Mouse (Mus musculus) hematopoietic stem cell, adult 5-6 weeks (primary cell): ENCODE results near the gene Card19. TPM values are rescaled to one million over a fixed set of nuclear protein-coding genes. Genes with fewer than 3 reads are reported as not detected.

Experiments used
- ATAC-seq, 2 experiments: fragments of 125-278 bp in 1 of 2; replicated peaks in 1 of 2; 2 replicates each; pipeline ENCODE4 v1.8.0; 2016 to 2017; ENCODE audit warnings: inconsistent platforms in 2 of 2, mild to moderate bottlenecking in 2 of 2, moderate number of reproducible peaks in 2 of 2, low read depth in 1 of 2, moderate TSS enrichment in 1 of 2; ENCODE audit not compliant: low FRiP score in 2 of 2, poor library complexity in 2 of 2, severe bottlenecking in 2 of 2, insufficient read depth in 1 of 2, low TSS enrichment in 1 of 2
- total RNA-seq: library from RNA; stranded (forward); fragments of 172-1452, 232-1000 nt; gene quantifications from 2 replicates; pipeline ENCODE4 v1.2.3, GENCODE M21; 2017

Card19 gene
- total RNA-seq, 1 experiment from 2014 or later, result 94.3 TPM

DNA sequence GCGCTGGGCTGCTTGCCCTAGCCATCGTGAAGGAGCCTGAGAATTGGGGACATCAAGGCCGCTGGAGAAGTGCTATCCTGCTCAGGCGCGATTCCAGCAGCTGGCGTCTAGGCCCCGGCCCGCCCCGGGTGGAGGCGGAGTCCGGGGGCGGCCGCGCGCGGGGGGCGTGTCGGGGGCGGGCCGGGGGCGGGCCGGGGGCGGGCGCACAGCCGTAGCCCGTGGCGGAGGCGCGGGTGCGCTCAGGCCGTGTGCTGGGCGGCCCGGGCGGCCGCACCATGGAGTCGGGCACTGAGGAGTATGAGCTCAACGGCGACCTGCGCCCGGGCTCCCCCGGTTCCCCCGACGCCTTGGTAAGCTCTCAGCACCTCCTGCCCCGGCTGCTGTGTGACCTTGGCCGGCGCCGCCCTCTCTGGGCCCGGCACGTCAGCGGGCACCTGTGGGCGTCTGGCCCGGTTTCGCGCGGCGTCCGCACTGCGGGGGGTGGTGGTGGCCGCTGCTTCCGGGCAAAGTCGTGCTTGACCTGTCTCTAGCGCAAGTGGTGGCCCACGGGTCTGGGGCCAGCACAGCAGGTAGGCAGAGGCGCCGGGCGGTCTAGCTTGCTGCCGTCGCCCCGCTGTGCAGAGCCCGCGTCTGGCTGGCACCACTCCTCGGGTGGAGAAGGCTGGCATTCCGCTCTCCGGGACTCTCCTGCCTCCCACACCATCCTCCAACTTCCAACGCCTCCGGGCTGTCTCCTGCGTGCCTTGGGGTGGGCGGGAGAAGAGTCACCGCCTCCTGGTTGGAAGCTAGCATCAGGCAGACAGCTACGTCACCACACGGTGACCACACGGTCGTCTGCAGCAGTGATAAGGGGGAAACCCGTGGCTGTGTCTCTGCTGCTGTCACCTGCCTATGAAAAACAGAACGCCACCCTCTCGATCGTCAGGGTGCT is 28.3 kb downstream of the Card19 start, which contains the start of gene Ninj1:
Gene Ninj1 (plus strand): TSS at position 198 of the 931 bp plus-strand sequence.
- ATAC-seq, result peak; percentile 84 to 87

DNA sequence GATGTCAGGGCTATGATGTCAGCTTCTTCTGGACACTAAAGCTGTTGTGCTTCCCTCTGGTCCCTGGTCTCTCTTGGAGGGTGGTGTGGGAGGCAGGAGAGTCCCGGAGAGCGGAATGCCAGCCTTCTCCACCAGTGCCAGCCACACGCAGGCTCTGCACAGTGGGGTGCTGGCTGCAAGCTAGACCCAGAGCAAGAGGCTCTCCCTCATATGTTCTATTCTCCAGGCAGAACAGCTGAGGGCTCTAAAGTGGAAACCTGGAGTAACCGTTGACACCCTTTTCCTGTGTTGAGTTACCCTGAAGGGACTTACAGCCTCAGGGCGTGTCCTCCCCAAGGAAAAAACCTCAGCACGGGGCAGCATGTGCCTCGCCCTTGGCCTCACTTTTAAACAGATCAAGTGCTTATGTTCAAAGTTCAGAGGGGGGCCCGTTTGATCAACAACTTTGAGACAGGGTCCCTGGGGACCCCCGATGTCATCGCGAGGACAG is 29.0 kb downstream of the Card19 start:
- no peak for ATAC-seq

DNA sequence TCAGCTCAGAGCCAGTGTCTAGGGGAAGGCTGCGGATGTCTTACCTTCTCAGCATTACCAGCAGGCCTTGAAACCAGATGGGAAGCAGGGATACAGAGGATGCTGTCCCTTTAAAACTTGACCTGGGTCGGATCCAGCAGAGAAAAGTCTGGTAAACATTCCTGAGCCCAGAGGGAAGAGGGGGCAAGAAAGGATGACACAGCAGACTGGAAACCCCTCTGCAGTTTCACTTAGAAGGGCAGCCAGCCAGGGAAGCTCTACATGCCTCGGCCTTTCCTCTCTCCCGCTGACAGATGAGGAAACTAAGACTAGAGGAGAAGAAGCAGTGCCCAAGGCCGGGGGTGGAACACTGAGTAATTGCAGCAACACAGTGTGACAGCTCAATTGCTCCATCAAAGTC is 32.2 kb downstream of the Card19 start:
- ATAC-seq, result no peak

DNA sequence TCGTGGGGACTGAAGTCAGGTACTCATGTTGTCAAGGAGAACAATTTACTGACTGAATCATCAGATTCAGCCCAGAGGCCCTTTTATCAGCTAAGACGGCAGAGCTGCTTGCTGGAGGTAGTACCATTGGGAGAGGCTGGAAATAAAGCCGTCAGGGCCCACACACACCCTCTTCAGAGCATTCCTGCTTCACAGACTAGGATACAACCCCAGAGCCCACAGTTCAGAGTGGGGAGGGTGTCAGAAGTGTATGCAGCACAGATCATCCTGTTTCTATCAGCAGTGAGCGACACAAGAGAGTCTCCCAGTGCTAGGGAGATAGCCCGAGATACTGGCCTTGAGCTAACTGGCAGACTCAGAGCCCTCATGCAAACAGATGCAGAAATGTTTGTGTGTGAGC is 32.7 kb downstream of the Card19 start:
- ATAC-seq, result no peak

DNA sequence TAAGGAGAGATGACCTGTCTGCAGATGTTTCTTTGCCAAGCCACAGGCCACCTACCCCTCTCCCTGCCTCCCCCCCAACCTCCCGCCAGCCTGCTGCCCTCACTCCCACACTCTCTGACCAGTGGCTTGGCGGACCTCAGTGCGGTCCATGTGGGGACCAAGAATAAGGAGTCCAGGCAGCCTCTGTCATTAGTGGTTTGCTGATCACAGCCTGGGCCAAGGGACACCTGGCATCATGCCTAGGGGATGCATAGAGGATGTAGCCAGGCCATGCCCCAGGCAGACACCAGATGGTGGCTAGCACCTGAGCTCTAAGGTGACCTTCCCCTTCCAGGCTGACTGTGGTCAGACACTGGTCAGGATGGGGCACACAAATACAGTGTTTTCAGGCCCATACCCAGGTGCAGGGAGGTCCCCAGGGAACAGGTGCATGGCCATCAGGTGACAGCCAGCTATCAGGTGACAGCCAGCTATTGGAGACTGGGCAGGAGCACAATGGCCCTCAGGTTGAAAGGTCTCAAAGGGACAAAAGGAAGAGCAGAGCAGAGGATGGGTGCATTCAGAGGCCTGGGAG is 34.3 kb downstream of the Card19 start:
- no peak for ATAC-seq

DNA sequence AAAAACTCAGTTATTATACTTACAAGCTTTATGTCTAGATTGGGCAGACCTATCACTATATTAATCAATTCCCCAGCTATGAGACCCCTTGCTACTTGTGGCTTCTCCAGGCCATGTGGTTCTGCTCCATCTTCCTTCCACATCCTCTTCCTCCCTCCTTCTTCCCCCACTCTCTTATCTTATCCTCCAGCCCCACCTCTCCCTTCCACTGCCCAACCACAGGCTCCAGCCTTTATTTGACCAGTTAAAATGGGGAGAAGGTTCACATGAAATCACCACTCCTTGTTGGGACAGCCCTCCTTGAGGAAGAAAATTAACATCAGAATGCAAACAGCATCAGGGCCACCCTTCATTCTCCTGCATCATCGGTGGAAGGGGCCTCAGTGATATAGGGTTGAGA is 35.1 kb downstream of the Card19 start:
- no peak for ATAC-seq

DNA sequence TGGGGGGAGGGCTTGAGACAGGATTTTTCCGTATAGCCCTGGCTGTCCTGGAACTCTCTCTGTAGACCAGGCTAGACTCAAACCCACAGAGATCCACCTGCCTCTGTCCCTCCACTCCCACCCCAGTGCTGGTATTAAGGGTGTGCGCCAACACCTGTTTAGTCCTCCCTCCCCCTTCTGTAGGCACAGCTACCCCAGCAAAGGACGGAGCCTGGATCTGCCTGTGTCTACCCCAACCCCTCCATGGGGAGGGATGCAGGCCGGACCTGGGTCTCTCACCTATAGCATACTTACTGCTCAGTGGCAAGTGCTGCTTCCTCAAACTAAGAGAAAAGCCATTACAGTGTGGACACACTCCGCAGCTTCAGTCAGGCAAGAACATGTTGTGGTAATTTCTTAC is 35.6 kb downstream of the Card19 start:
- no peak for ATAC-seq

DNA sequence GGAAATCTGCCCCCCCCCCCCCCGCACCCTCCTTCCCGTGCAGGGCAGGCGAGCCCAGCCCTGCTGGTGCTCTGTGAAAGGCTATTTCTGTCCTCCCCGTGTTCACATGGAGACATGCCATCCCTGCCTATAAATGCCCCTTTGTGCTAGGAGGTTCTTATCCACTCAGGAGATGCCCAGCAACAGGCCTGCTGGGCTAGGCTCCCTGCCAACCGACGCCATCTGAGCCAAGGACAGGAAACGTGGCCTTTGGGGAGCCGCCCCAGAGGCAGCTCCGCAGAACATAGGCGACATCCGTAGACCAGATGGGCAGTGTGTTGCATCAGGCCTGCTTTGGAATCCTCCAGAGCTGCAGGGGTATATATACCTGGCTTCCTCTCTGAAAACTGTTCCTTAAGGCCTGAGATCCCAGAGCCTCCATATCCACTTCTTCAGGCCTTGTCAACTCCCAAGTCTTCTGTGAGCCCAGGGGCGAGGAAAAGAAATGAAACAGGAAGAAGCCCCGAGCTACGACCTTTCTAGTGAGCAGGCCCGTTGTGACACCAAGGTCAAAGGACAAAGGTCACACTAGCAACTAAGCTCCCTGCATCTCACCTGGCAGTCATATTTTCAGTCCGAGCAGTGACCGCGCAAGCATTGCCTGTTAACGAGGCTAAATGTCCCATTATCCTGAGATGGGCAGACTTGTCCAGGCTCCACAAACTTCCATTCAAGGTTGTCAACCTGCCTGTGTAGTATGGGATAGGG is 36.8 kb downstream of the Card19 start:
- ATAC-seq, result peak in 1 of 2 experiments; percentile 40; a peak in 1 of 4 replicates

DNA sequence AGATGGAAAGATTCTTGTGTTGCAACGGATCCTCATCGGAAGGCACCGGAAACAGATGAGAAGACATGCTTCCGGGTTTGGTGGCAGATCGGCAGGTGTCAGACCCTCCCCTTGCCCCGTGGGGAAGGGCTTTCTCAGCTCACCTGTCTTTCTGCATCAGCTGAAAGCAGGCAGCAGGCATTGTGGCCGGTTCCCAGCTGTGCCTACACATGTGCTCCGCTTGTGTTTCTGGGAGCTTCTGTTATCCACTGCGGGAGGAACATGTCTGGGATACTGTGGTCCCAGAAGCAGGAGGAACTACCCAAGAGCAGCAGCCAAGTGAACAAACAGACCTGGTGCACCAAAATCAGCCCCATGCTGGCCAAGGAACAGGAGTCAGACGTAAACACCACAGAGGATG is 40.3 kb downstream of the Card19 start:
- ATAC-seq, result no peak

DNA sequence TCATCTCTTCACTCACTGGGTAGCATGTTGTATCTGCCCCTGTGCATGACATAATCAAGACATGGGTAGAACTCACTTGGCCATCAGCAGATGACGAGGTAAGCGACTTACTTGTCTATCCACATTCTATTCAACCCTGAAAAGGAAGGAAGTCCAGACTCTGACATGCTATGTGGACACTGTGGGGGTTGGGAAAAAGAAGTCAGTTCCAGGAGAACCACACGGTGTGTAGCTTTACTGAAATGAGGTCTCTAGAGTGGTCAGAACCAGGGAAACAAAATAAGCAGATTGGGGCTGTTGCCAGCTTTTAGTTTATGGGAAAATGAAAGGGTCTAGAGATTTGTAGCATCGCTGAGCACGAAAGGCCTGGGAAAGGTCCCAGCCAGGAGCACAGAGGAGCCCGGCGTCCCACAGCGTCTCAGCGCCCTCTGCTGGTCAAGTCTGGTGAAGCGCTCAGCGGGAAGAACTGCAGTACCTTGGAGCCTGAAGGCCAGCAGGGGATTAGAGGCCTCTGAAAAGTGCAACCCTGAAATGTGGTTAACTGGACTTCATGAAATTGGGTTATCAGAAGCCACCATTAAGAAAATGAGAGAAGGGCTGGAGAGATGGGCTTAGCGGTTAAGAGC is 42.8 kb downstream of the Card19 start:
- peak; percentile 80 to 90 for ATAC-seq

DNA sequence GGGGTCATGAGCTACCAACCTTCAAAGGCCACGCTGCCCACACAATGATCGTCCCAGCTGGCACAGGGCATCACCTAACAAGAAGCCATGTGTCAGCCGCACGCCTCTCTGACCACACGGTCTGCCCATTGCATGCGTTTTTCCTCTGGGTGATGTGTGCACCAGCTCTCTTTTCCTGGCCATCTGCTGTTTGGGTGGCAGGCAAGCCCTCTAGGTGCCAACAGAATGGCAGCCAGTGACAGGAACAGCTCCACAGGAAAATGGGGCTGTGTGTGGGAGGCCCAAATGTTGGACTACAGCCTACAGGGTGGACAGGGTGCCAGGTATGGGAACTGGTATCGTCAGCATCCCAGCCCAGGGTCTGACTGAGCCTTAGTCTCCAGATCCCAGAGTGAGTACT is 43.5 kb downstream of the Card19 start:
- no peak for ATAC-seq

DNA sequence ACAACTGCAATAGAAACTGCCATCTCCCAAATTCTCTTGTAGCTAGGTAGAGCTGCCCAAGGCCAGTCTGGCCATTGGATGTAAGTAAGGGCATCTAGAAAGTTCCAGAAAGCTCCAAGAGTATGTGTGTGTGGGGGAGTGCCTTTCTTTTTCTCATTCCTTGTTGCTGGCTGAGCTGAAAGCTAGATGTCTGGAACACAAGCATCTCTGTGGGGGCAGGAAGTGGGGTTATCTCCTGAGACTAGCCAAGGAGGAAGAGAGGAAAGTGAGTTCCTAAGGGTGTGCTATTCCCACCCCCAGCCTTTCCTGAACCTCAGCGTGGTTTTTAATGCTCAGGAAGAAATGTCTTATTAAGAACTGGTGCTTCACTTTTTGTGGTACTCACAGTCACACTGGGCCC is 44.1 kb downstream of the Card19 start:
- no peak for ATAC-seq

DNA sequence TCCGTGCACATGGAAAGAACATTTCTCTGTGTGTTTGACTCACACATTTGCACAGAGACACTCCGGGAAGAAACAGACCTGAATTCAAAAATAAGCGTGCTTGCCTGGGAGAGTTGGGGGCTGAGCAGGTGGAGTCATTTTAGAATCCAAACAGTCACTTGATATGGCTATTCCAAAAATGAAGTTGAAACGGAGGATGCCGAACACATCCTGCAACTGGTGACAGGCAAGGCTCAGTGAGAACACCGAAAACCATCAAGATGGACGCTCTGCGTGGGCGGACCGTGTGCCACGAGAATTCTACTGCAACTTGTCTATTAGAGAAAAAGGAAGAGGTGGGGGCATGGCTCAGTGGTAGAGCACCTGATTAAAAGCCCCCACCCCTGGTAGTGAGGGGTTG is 45.2 kb downstream of the Card19 start:
- no peak for ATAC-seq

DNA sequence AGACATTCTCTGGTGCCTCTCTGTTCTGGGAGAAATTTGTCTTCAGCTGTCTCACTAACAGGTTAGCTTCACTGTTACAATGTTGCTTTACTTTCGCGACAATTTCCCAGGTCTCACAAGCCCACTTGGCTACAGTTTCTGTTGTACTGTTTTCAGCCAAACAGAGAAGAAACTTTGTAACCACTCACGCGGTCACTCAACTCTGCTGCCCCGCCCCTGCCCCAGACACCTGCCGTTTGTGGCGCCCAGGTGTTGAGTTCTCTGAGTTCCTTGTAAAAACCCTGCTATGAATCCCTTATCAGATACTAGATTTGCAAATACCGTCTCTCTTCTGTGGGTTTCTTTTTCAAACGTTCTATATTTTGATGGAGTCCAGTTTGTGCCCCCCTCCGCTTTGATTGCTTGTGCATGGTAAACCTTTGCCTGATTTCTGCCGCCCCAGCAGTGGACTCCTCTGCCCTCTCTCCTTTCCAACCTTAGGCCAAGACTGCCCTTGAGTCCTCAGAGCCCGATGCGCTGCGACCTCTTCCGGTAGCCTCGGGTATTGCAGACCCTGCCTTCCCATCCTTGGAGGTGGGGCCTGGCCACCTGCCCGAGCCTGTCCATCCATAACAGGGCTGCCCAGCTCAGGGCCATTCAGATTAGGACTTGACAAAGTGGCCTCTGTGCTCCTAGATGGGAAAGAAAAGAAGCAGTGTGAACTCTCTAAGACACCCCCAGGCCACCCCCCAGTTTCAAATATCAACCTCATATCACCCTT is 46.2 kb downstream of the Card19 start:
- ATAC-seq, result peak; percentile 62 to 75; a peak in 3 of 4 replicates

DNA sequence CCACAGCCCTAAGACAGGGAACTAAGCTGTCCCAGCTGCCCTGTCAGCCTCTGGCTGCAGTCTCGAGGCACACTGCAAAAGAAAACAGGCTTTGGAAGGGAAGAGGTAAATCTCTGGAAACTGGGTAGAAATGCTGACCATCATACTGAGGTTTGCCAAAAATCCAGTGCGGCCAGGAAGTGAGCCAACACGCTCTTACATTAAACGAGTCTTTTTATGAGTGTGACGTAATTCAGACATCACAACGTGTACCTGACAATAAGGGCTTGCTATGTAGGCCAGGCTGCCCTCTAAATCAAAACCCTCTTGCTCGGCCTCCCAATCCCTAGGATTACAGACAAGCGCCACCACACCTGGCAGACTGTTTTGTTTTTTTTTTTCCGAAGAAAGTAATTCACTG is 48.8 kb downstream of the Card19 start:
- ATAC-seq, result no peak

DNA sequence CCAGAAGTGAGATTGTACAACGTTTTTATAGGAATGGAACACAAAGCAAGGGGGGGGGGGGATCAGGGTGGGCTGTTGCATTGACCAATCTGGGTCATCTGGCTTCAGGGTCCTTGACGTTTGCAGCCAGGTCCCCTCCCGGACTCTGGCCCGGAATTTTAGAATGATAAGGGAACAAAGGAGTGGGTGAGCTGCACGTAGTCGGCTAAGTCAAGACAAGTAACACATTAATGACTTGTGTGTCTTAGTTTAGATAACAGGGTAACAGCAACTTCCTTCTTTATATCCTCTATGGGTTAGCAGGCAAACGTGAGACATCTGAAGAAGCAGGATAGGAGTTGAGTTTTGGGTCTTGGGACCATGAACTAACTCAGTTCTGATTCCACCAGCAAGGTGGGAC is 52.2 kb downstream of the Card19 start:
- no peak for ATAC-seq

DNA sequence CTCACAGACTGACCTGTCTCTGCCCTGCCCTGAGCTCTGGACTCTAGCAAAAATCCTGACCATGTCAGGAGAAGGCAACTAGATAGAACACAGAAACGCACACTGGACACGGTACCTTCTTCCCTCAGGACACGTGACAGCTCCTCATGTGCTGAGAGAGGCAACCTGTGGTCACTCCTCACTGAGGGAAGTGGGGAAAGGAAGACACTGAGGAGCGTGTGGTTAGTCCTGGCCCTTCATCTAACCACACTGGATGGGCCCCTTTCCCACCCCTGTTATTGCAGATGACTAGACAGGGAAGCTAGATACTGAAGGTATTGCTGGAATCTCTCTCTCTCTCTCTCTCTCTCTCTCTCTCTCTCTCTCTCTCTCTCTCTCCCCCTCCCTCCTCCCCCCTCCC is 53.1 kb downstream of the Card19 start:
- peak; percentile 48 to 63 for ATAC-seq
